ENCODE assay signal across 21 mouse cellular contexts in genomic region chr5:66399264-66399620, GRCm38 (mm10).
DNase-seq lines count a peak whose midpoint lies in the region; ATAC-seq lines count a peak whose summit lies in the region.
"Had no signal": no experiment of that assay in that cellular context is flagged by ENCODE, and none has a peak within 500 bp of the region (broad histone marks: within the 10 kb centered on the region; RNA-seq: fewer than 3 reads in every experiment).

No protein-coding gene starts in this region.

- H3K4me1 ChIP-seq in heart, embryonic 13.5 days, result peaks cover 32% of the 10 kb centered on the region
- H3K4me1 ChIP-seq in hindbrain, embryonic 15.5 days (replicated peaks), result peaks cover 6% of the 10 kb centered on the region; the same call in 1 of the 2 replicates
- 0 out of 2 replicates have a peak, but pooled peaks cover 8% of the 10 kb centered on the region for H3K4me1 ChIP-seq in hindbrain, embryonic 12.5 days
- peaks cover 27% of the 10 kb centered on the region for H3K4me1 ChIP-seq in neural tube, embryonic 13.5 days (replicated peaks)
- H3K4me1 ChIP-seq: limb, embryonic 12.5 days; liver, embryonic 15.5 days had no signal

- no peak overlapping the region for H3K4me2 ChIP-seq in heart, embryonic 13.5 days
- no peak overlapping the region for H3K4me2 ChIP-seq in hindbrain, embryonic 15.5 days
- no peak overlapping the region for H3K4me2 ChIP-seq in hindbrain, embryonic 12.5 days (replicated peaks)
- no peak overlapping the region for H3K4me2 ChIP-seq in neural tube, embryonic 13.5 days
- H3K4me2 ChIP-seq: forebrain, embryonic 13.5 days; limb, embryonic 12.5 days; liver, embryonic 15.5 days; lung, embryonic 14.5 days had no signal

- WGBS in heart, embryonic 13.5 days, result 49% methylated on average over 2 of the region's 2 CpGs
- WGBS in hindbrain, embryonic 15.5 days, result 54% methylated on average over 2 of the region's 2 CpGs
- WGBS in hindbrain, embryonic 12.5 days, result 71% methylated on average over 2 of the region's 2 CpGs
- 41% methylated on average over 2 of the region's 2 CpGs for WGBS in neural tube, embryonic 13.5 days

- no peak for ATAC-seq in heart, embryonic 13.5 days (ENCODE audit: extremely low read depth, insufficient number of reproducible peaks, low FRiP score, low TSS enrichment)
- no peak for ATAC-seq in hindbrain, embryonic 15.5 days (ENCODE audit: low FRiP score, low read depth)
- ATAC-seq in hindbrain, embryonic 12.5 days (ENCODE audit: low FRiP score), result no peak
- no peak for ATAC-seq in neural tube, embryonic 13.5 days (ENCODE audit: low read depth)
- ATAC-seq: forebrain, embryonic 13.5 days; hindbrain, postnatal 0 days had no signal

- intact Hi-C loops in heart, postnatal 14 days (cut with DNase I), result no loop called here

- DNase-seq in heart, postnatal 14 days, result no peak
- DNase-seq in neural tube, embryonic 10.5 days (ENCODE audit: extremely low spot score, low spot score), result no peak
- no peak for DNase-seq in right cerebral cortex, postnatal 25 days
- DNase-seq: adrenal gland, adult 8-10 months; cerebellum, adult 8-10 months; cerebellum, postnatal 25 days; gastrocnemius, postnatal 10 days; lung, embryonic 14.5 days; lung, postnatal 14 days; spleen, adult 18-20 months; thymus, postnatal 14 days had no signal

- no peak overlapping the region for H3K9ac ChIP-seq in heart, embryonic 13.5 days
- H3K9ac ChIP-seq in hindbrain, embryonic 15.5 days, result no peak overlapping the region
- H3K9ac ChIP-seq in hindbrain, embryonic 12.5 days, result no peak overlapping the region
- no peak overlapping the region for H3K9ac ChIP-seq in neural tube, embryonic 13.5 days
- H3K9ac ChIP-seq: forebrain, embryonic 13.5 days; limb, embryonic 12.5 days; liver, embryonic 15.5 days; lung, embryonic 14.5 days had no signal

- H3K4me3 ChIP-seq in heart, embryonic 13.5 days, result no peak overlapping the region
- no peak overlapping the region for H3K4me3 ChIP-seq in hindbrain, embryonic 15.5 days
- no peak overlapping the region for H3K4me3 ChIP-seq in hindbrain, embryonic 12.5 days
- H3K4me3 ChIP-seq in neural tube, embryonic 13.5 days, result no peak overlapping the region
- H3K4me3 ChIP-seq: forebrain, embryonic 13.5 days; layer of hippocampus, adult 2 months; left cerebral cortex, adult 2 months; limb, embryonic 12.5 days; liver, embryonic 15.5 days had no signal

- peaks cover 6% of the 10 kb centered on the region; the same call in 1 of the 2 replicates for H3K36me3 ChIP-seq in heart, embryonic 13.5 days
- H3K36me3 ChIP-seq in hindbrain, embryonic 15.5 days, result no peaks in the 10 kb centered on the region
- no peaks in the 10 kb centered on the region; the same call in 1 of the 2 replicates for H3K36me3 ChIP-seq in hindbrain, embryonic 12.5 days
- 0 out of 2 replicates have a peak, but pooled peaks cover 3% of the 10 kb centered on the region for H3K36me3 ChIP-seq in neural tube, embryonic 13.5 days
- H3K36me3 ChIP-seq: liver, embryonic 15.5 days had no signal

- peak overlapping the region; percentile 48; the same call in 1 of the 2 replicates for H3K27ac ChIP-seq in heart, embryonic 13.5 days (replicated peaks)
- peak overlapping the region; percentile 67; the same call in 1 of the 2 replicates for H3K27ac ChIP-seq in hindbrain, embryonic 15.5 days (replicated peaks)
- no peak overlapping the region for H3K27ac ChIP-seq in hindbrain, embryonic 12.5 days
- H3K27ac ChIP-seq in neural tube, embryonic 13.5 days (replicated peaks), result peak overlapping the region; percentile 79
- H3K27ac ChIP-seq: forebrain, embryonic 13.5 days; hindbrain, postnatal 0 days; layer of hippocampus, adult 2 months; left cerebral cortex, adult 2 months; limb, embryonic 12.5 days; liver, embryonic 15.5 days had no signal

- no peaks in the 10 kb centered on the region for H3K27me3 ChIP-seq in heart, embryonic 13.5 days (replicated peaks)
- no peaks in the 10 kb centered on the region for H3K27me3 ChIP-seq in hindbrain, embryonic 15.5 days
- H3K27me3 ChIP-seq in hindbrain, embryonic 12.5 days, result no peaks in the 10 kb centered on the region
- no peaks in the 10 kb centered on the region for H3K27me3 ChIP-seq in neural tube, embryonic 13.5 days
- H3K27me3 ChIP-seq: forebrain, embryonic 13.5 days; limb, embryonic 12.5 days; liver, embryonic 15.5 days had no signal

- no peaks in the 10 kb centered on the region for H3K9me3 ChIP-seq in heart, embryonic 13.5 days
- H3K9me3 ChIP-seq in hindbrain, embryonic 15.5 days, result no peaks in the 10 kb centered on the region
- H3K9me3 ChIP-seq in hindbrain, embryonic 12.5 days (replicated peaks), result no peaks in the 10 kb centered on the region
- no peaks in the 10 kb centered on the region for H3K9me3 ChIP-seq in neural tube, embryonic 13.5 days
- H3K9me3 ChIP-seq: forebrain, embryonic 13.5 days; limb, embryonic 12.5 days; liver, embryonic 15.5 days had no signal
